Mouse (Mus musculus) small intestine, adult 2 months (tissue): ENCODE data around the gene Sox6.

Experiments used
- CTCF ChIP-seq: fragments of 200-500 bp; IDR thresholded peaks from 2 replicates; pipeline ENCODE4 v1.5.1; 2012; ENCODE audit warnings: low read depth, mild to moderate bottlenecking, control low read depth, inconsistent platforms, low read length, moderate library complexity, mixed read lengths; ENCODE audit not compliant: insufficient replicate concordance, insufficient read length; ENCODE audit errors: extremely low read depth
- POLR2A ChIP-seq: fragments of 200-500 bp; IDR thresholded peaks from 2 replicates; pipeline ENCODE4 v1.6.1; 2012; ENCODE audit warnings: low read depth, mild to moderate bottlenecking, control low read depth, inconsistent platforms, low read length, moderate library complexity

DNA sequence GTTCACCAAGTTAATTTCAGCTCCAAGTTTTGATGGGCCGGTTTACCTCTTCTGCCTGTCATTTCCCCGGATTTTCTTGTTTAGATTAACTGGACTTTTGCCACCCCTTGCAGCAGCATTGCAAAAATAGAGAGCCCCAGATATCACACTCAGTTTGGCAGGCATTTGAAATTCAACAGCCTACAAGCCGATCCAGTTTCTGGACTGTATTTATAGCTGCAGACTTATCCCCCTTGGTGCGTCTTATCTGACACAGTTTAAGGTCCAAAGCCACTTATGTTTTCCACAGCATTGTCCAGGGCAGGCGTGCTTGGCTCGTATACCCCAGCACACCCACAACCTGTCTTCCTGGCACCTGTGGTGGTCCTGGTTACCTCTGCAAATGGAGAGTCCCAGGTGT lies 571.8 kb downstream of the Sox6 start:
- no peak for TF ChIP-seq POLR2A
- TF ChIP-seq CTCF, result no peak
